Mouse (Mus musculus): ENCODE measurements around the gene Cpe.

GRCm38 (mm10) chr8:64726190-64726695 is 33.4 kb upstream of the Cpe start:
- TF ChIP-seq CTCF (IDR thresholded peaks at IDR 0.05; ENCODE audit: low read depth) (no peak), EP300 (optimal IDR thresholded peaks at IDR 0.05) (no peak)

Data from stomach, postnatal 0 days (tissue).